Mouse (Mus musculus) kidney, postnatal 14 days (tissue): ENCODE measurements around the gene Hes3.

ENCODE experiments used
- DNase-seq: peaks from one replicate; pipeline ENCODE4 v3.0.0; 2022; ENCODE audit warnings: mixed read lengths

Gene Hes3

GRCm38 (mm10) chr4:152291562-152291961, at the start of gene Hes3:
Hes3 (minus strand) TSS chr4:152291662.
- no peak for DNase-seq

GRCm38 (mm10) chr4:152340584-152341284, 49.3 kb upstream of the Hes3 start:
- no peak for DNase-seq

- DNase-seq: no peak
These were observed 47.9 kb upstream of the Hes3 start for GRCm38 (mm10) chr4:152339293-152339790.

DNA sequence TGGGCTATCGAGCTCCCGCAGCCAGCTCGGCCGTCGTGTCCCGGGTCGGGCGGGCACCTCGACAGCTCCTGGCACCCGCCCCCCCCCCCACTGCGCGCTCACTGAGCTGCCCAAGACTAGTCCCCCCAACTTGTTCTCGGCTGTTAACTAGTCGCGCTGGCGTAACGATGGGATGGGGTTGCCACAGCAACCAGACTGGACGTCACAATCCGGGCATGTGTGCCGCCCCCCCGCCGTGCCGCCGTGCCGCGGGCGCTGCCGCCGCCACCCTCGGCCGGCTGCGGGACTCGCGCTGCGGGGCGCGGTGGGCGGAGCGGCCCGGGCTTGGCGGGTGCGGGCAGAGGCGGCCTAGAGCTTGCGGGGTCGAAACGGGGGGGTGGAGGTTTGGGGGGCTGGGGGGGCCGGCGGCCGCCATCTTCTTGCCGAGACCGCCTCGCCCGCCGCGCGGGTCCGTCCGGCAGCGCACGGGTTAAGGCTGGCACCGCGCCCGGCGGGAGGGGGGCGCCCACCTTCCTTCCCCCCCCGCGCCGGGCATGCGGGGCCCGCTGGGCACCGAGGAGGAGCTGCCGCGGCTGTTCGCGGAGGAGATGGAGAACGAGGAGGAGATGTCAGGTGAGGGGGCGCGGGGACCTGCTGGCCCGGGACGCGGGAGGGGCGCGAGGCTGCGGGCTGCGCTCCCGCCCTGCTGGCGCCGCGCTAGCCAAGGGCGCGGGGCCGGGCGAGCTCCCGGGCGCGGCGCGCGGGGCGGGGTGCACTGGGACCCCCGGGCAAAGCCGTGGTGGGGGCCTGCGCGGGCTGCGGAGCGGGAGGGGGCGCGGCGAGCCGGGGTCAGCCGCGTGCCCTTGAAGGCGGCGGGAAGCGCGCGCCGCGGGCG, 47.2 kb upstream of the Hes3 start, which contains the start of gene Chd5:
TSS of gene Chd5 (plus strand) at position 233 of the 874 bp plus-strand sequence.
- DNase-seq: no peak

GRCm38 (mm10) chr4:152337772-152338171, 46.3 kb upstream of the Hes3 start:
- DNase-seq: no peak

DNA sequence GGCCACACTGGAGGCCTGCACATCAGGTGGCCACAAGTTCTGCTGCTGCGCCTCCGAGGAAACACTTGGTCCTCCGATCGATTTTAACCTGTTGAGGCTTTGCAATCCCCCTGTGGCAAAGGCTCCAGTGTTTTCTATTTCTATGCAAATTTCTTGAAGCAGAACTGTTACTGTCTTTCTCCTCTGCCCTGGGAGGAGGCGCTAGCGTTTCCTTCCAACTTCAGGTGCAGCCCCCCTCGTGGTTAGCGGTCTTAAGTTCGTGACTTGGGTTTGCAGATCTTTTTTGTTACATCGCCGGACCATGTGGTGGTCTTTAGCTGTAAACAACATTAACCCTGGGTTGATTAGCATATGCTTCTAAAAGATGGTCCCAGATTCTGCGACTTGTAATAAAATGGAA, 42.1 kb upstream of the Hes3 start:
- DNase-seq: no peak

DNA sequence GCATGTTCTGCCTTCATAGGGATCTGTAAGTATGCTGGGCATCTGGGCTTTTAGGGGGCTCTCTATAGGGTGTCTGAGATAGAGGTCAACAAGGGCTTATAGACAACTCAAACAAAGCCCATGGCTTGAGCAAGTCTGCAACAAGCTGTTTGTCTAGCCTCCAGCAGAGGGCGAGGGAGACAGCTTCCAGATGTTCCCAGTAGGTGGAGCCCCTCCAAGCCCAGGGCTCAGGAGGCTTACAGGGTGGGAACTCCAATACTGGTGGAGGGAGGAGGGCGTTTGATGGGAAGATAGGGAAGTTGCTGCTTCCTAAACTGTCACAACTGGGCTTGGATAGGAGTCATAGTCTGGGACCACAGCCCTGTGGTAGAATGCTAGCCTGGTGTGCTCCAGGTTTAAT, 41.5 kb upstream of the Hes3 start:
- DNase-seq: peak; percentile 75

DNA sequence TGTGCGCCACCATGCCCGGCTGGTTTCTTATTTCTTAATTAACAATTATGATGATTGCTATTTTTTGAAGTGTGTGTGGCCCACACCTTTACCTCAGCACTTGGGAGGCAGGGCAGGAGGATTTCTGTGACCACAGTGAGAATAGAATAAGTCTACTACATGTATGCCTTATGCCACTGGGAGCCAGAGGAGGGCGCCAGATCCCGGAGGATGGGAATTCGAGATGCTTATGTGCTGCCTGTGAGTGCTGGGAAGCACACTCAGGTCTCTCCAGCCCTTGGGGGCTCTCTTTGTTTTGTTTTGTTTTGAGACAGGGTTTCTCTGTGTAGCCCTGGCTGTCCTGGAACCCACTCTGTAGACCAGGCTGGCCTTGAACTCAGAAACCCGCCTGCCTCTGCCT, 37.2 kb upstream of the Hes3 start:
- no peak for DNase-seq

DNA sequence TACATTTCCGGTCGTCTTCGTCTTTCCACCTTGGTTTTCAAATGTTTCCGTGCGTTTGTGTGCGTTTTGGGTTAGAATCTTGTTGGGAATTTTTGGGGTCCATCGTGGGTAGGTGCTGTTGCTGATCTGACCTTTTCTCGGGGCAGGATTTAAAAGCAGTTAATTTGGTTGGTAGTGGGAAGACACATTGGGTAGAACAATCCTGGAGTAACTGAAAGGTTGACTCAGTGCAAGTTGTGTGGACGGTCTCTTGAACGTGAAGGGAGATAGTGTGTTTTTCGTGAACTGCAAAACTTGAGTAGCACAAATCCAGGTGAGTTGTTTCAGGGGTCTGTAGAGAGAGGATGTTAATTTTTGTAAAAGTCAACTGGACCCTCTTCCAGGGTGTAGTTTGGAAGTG, 35.1 kb upstream of the Hes3 start:
- DNase-seq: no peak

- DNase-seq: peak; percentile 96
These were observed 34.3 kb upstream of the Hes3 start, which contains the start of gene Rpl22 for GRCm38 (mm10) chr4:152325574-152326411. Rpl22 (plus strand) TSS chr4:152325742.

GRCm38 (mm10) chr4:152324641-152325562, 33.4 kb upstream of the Hes3 start:
- DNase-seq: no peak

- DNase-seq: no peak
These were observed 30.0 kb upstream of the Hes3 start for GRCm38 (mm10) chr4:152321464-152321863.

DNA sequence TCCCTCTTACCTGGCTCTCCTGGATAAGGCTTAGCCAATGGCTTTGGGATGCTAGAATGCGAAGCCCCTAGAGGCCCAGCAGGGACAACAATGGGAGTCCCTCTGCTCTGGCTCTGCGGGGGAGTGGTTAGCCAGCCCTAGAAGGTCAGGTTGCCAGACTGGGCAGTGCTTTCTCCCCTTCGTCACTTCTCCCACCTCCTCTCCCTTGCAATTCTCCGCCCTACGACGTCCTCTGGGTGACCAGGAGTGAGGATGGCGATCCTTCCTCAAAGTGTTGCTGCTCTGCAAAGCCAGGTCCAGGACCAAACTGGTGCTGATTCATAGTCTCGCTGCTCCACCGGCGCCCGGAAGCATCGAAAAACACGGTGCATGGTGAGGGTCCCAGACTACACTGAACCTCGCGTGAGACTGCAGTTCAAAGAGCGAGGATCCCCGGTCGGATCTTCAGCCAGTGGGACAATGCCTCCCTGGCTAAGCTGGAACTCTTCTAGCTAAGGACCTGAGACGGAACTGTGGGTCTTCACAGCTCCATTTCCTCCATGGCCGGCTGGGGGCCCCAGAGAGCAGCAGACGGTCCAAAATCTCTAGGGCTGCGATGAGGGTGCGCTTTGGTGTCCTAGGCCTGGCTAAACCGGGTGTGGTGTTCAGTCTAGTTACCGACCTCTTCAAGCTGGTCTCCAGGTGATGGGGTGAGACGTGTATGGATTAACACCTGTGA, 27.2 kb upstream of the Hes3 start, which contains the start of gene Rnf207:
TSS of gene Rnf207 (minus strand) at position 477 of the 718 bp plus-strand sequence.
- DNase-seq: peak; percentile 63

GRCm38 (mm10) chr4:152317631-152318033, 26.2 kb upstream of the Hes3 start:
- DNase-seq: no peak

DNA sequence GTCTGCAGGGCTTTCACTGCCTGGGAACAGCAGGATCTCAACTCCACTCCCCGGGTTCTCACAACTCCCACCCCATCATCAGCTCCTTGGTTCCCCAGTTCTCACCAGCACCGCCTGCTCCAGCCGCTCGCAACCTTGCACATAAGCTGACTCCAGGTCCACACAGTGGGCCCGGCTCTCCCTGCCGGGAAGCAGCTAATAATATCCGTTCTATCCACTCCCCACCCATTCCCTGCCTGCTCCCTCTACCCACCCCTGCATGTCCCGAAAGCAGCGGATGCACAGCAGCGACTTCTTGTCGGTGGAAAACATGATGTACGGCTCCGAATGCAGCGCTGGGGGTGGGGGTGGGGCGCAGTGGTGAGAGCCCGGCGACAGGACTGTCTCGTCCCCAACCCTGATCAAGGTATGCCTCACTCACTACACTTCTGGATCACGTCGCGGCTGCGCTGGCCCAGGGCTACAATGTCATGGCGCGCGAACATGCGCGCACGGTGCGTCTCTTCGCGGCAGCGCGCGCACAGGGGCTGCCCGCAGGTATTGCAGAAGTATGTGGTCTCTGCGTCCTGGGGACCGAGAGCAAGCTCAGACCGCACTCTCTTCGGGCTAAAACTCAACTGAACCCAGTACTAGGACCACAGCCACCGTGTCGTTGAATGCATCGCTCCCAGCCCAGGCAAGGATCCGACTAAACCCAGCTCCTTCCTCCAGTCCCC, 24.2 kb upstream of the Hes3 start:
- no peak for DNase-seq

- no peak for DNase-seq
These were observed 22.5 kb upstream of the Hes3 start for GRCm38 (mm10) chr4:152313934-152314333.

- DNase-seq: no peak
These were observed 21.8 kb upstream of the Hes3 start for GRCm38 (mm10) chr4:152313211-152313632.

- no peak for DNase-seq
These were observed 20.7 kb upstream of the Hes3 start for GRCm38 (mm10) chr4:152312186-152312585.

- DNase-seq: no peak
These were observed 16.1 kb upstream of the Hes3 start for GRCm38 (mm10) chr4:152307542-152307941.

DNA sequence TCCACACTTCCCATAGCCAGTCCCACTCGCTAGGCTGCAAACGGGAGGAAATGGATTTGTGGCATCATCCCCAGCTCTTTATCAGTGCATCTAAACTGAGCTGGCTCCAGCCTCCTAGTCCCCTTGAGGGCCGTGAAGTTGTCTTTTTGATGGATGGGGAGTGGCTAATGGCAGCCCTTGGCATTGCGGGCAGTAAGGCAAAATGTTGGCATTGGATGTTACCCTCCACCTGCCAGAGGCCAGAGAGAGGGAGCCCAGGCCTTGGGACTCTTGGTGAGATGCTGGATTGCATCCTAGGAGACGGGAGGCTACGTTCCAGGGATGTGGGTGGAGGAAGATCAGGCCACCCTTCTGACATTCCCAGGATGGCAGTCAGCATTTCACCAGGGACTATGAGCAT, 14.5 kb upstream of the Hes3 start:
- no peak for DNase-seq
